Mouse (Mus musculus) CD4-positive helper T cell, adult 2 months (primary cell): Measurements from ENCODE around the gene Sugp2.
A peak's percentile ranks its signal among the peaks of the same experiment; 100 is the strongest.

Experiments used
- DNase-seq: peaks from one replicate; pipeline ENCODE4 v3.0.0-alpha.2; 2012; ENCODE audit warnings: low read depth, missing footprints, low spot score

Sugp2 gene

GRCm38 (mm10) chr8:70281001-70281400, 47.0 kb downstream of the Sugp2 start:
- no peak for DNase-seq

GRCm38 (mm10) chr8:70282603-70283135, 48.6 kb downstream of the Sugp2 start, which contains the start of gene Homer3:
Homer3 (plus strand) TSS chr8:70282827.
- DNase-seq, result peak; percentile 86

GRCm38 (mm10) chr8:70283136-70284077, 49.4 kb downstream of the Sugp2 start:
- DNase-seq, result no peak

GRCm38 (mm10) chr8:70284421-70284820, 50.4 kb downstream of the Sugp2 start:
- no peak for DNase-seq

GRCm38 (mm10) chr8:70285304-70285703, 51.3 kb downstream of the Sugp2 start:
- no peak for DNase-seq

- peak; percentile 28 for DNase-seq
These were observed 52.7 kb downstream of the Sugp2 start for GRCm38 (mm10) chr8:70286737-70287136.

GRCm38 (mm10) chr8:70293988-70294405, 60.0 kb downstream of the Sugp2 start:
- no peak for DNase-seq

GRCm38 (mm10) chr8:70300881-70301280, 66.9 kb downstream of the Sugp2 start:
- DNase-seq, result no peak

- DNase-seq, result peak; percentile 94
These were observed 68.4 kb downstream of the Sugp2 start, which contains the start of the genes Ddx49 and Cope for GRCm38 (mm10) chr8:70302358-70302890. Ddx49 (minus strand) TSS chr8:70302489. Cope (plus strand) TSS chr8:70302518.

GRCm38 (mm10) chr8:70302901-70303300, 68.9 kb downstream of the Sugp2 start:
- no peak for DNase-seq

- peak; percentile 32 for DNase-seq
These were observed 75.3 kb downstream of the Sugp2 start for GRCm38 (mm10) chr8:70309311-70309710.

- DNase-seq, result no peak
These were observed 79.4 kb downstream of the Sugp2 start for GRCm38 (mm10) chr8:70313399-70313798.

GRCm38 (mm10) chr8:70315624-70316510, 81.8 kb downstream of the Sugp2 start, which contains the start of gene Cers1:
Cers1 (plus strand) TSS chr8:70315775.
- DNase-seq, result no peak

GRCm38 (mm10) chr8:70316511-70317504, 82.8 kb downstream of the Sugp2 start:
- no peak for DNase-seq

GRCm38 (mm10) chr8:70317872-70318271, 83.8 kb downstream of the Sugp2 start:
- no peak for DNase-seq

- DNase-seq, result no peak
These were observed 89.7 kb downstream of the Sugp2 start for GRCm38 (mm10) chr8:70323716-70324115.

- DNase-seq, result no peak
These were observed 93.5 kb downstream of the Sugp2 start for GRCm38 (mm10) chr8:70327512-70327911.

GRCm38 (mm10) chr8:70329124-70329834, 95.3 kb downstream of the Sugp2 start, which contains the start of gene Gdf1:
Gdf1 (plus strand) TSS chr8:70329817.
- no peak for DNase-seq
